Mouse (Mus musculus) heart, postnatal 0 days (tissue): ENCODE data around the gene Slc25a36. TPM values are rescaled to one million over a fixed set of nuclear protein-coding genes. Genes with fewer than 3 reads are reported as not detected.

Source experiments
- ATAC-seq: fragments of 200-750 bp; cut with Nextera tagmentation; 2 replicates; pipeline ENCODE4 v1.8.0; 2017; ENCODE audit warnings: low read depth, moderate number of reproducible peaks, moderate library complexity; ENCODE audit not compliant: insufficient read depth
- DNase-seq: peaks from one replicate; pipeline ENCODE4 v3.0.0-alpha.2; 2016; ENCODE audit warnings: low spot score
- H3K27ac ChIP-seq: fragments of 300-500 bp; sonication (generic); 2 replicates; pipeline ENCODE4 v1.5.1; 2014; ENCODE audit warnings: low read depth, mild to moderate bottlenecking
- H3K27me3 ChIP-seq: fragments of 300-500 bp; sonication (generic); 2 replicates; pipeline ENCODE4 v1.6.1; 2014; ENCODE audit warnings: low read length, mixed read lengths; ENCODE audit not compliant: control insufficient read depth, insufficient read depth
- H3K36me3 ChIP-seq: fragments of 300-500 bp; sonication (generic); replicated peaks from 2 replicates; pipeline ENCODE4 v1.6.1; 2014; ENCODE audit warnings: low read length, mixed read lengths; ENCODE audit not compliant: control insufficient read depth, insufficient read depth
- H3K4me1 ChIP-seq: fragments of 300-500 bp; sonication (generic); 2 replicates; pipeline ENCODE4 v1.6.1; 2014; ENCODE audit warnings: antibody characterized with exemption; ENCODE audit not compliant: control insufficient read depth, insufficient read depth
- H3K4me2 ChIP-seq: fragments of 300-500 bp; sonication (generic); 2 replicates; pipeline ENCODE4 v1.6.1; 2014; ENCODE audit warnings: low read depth, mild to moderate bottlenecking, low read length, moderate library complexity
- H3K4me3 ChIP-seq: fragments of 300-500 bp; sonication (generic); 2 replicates; pipeline ENCODE4 v1.5.1; 2014; ENCODE audit warnings: low read depth, low read length
- H3K9ac ChIP-seq: fragments of 300-500 bp; sonication (generic); replicated peaks from 2 replicates; pipeline ENCODE4 v1.6.1; 2014; ENCODE audit warnings: low read depth, low read length, mixed read lengths
- H3K9me3 ChIP-seq: fragments of 300-500 bp; sonication (generic); replicated peaks from 2 replicates; pipeline ENCODE4 v1.6.1; 2016; ENCODE audit warnings: low read length; ENCODE audit not compliant: control insufficient read depth
- CTCF ChIP-seq: IDR thresholded peaks from 2 replicates; pipeline ENCODE4 v1.5.1; 2016; ENCODE audit warnings: antibody characterized with exemption, control low read depth, low read depth
- EP300 ChIP-seq: IDR thresholded peaks from 2 replicates; pipeline ENCODE4 v1.6.1; 2016; ENCODE audit warnings: antibody characterized with exemption, low read depth
- WGBS: fragments of 180-500 bp; shearing (Covaris S2); extraction: QIAGEN DNeasy Blood & Tissue Kit; methylation state at CpG from one replicate; pipeline ENCODE4 v1.1.7; 2014; 5-methylcytosine and 5-hydroxymethylcytosine counted together
- polyA plus RNA-seq: library from polyadenylated mRNA; unstranded; fragments of >200 nt; fragmentation: Nextera tagmentation; extraction: Ambion mirVana; gene quantifications from 2 replicates; pipeline ENCODE4 v1.2.1, GENCODE M21; 2015
- total RNA-seq: library from RNA; depleted of rRNA; stranded (reverse); fragments of >200 nt; gene quantifications from 2 replicates; pipeline ENCODE4 v1.2.3, GENCODE M21; 2014; ENCODE audit warnings: low replicate concordance

The Slc25a36 gene
- total and polyA plus RNA-seq, 2 experiments from 2014 or later = 26.7 to 43.5 TPM

DNA sequence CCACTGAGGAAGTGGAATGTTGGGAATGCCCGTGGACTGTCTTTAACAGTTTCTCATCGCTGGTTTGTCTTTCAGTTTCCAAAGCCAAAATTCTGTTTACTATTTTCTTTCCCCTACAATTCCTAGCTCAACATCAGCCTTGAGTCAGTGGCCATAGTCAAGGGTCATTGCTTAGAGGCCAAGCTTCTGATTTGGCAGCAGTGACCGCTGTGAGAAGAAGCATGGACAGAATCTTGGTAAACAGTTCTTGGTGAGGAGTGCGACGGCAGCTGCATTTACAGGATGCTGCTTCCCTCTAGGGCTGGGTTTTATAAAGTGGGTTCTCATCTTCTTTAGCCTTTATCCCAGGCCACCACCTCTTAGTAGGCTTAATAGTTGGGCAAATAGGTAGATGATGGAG is 19.0 kb upstream of the Slc25a36 start:
- 87% methylated on average over 5 of the region's 5 CpGs for WGBS
- ATAC-seq (no peak), DNase-seq (no peak)
- H3K4me2 ChIP-seq = no peak overlapping the region
- H3K9ac ChIP-seq = no peak overlapping the region
- TF ChIP-seq EP300 = no peak
- TF ChIP-seq CTCF = no peak
- no peaks in the 10 kb centered on the region for H3K27me3 ChIP-seq
- H3K36me3 ChIP-seq = no peaks in the 10 kb centered on the region
- H3K4me3 ChIP-seq = no peak overlapping the region
- H3K9me3 ChIP-seq = no peaks in the 10 kb centered on the region
- no peak overlapping the region for H3K27ac ChIP-seq
- H3K4me1 ChIP-seq = no peaks in the 10 kb centered on the region

DNA sequence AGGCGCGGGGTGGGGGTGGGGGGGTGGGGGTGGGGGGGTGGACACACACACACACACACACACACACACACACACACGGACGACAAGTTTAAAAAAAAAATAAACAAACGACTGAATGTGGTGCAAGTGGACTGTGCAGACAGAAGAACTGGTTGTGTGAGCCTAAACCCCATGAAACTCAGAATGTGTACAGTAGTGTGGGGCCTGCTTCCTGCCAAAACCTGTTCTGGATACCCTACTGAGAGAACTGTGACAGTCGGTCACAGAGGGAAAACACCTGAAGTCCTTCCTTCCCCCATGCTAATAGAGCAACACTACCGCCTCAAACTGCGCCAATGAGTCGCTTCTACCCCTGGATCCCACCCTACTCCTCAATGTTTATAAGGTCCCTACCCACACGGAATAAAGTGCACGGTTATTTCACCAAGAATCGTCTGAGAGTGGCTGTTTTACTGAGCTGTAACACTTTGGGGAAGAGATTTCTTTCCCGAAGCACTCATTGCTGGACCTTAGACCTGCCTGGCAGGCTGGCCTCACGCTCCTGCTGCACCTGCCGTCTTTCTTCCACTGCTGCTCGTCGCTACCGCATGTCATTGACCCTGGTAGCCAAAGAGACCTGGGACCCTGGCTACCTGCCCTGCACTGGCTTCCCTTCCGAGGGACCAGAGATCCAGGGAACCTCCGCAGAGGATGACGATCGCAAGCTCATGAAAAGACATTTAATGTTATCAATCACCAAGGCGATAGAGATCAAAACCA is 13.2 kb upstream of the Slc25a36 start:
- Histone ChIP-seq H3K4me2 (no peak overlapping the region), H3K9me3 (no peaks in the 10 kb centered on the region), H3K27me3 (no peaks in the 10 kb centered on the region), H3K4me3 (no peak overlapping the region), H3K36me3 (no peaks in the 10 kb centered on the region), H3K4me1 (no peaks in the 10 kb centered on the region), H3K27ac (no peak overlapping the region), H3K9ac (no peak overlapping the region)
- ATAC-seq (no peak), DNase-seq (no peak)
- 64% methylated on average over 23 of the region's 23 CpGs for WGBS
- TF ChIP-seq CTCF (no peak), EP300 (no peak)

DNA sequence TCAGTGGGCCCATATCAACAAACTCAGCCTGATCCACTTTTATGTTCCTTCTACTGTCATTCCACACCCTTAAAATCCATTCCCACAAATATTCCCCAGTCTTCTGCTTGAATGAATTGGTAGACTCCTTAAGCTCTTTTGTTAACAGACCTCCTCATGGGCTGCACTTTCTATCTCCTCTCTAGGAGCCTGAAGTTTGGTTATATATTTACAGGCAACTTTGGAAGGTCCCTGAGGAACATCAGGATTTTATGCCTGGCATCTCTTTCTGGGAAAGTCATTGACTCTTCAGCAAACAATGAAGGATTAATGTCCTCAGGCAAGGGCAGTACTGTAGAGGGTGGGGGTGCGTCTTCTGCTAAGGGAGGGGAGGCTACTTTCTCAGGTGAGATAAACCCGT is 10.5 kb upstream of the Slc25a36 start:
- Histone ChIP-seq H3K27me3 (no peaks in the 10 kb centered on the region), H3K27ac (no peak overlapping the region), H3K9ac (no peak overlapping the region), H3K4me3 (no peak overlapping the region), H3K9me3 (no peaks in the 10 kb centered on the region), H3K36me3 (no peaks in the 10 kb centered on the region), H3K4me1 (no peaks in the 10 kb centered on the region), H3K4me2 (no peak overlapping the region)
- no peak for TF ChIP-seq EP300
- TF ChIP-seq CTCF = no peak
- ATAC-seq = no peak
- no peak for DNase-seq
- 78% methylated on average over 2 of the region's 2 CpGs for WGBS

DNA sequence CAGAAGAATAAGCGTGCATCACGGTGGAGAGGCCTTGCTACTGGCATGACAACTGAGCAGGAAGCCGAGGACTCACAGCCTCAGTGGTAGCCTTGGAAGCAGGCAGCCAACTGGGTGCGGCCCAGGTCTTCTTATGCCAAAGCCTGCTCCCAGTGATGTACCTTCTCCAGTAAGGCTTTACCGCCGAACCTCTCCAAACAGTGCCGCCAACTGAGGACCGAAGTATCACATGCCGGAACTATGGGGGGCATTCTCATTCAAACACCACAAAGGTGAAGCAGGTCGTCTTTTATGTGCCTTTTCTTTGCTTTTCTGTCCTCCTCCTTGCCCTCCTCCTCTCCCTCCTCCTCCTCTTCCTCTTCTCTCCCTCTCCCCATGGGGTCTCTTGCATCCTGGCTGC is 3.3 kb upstream of the Slc25a36 start:
- Histone ChIP-seq H3K9ac (no peak overlapping the region), H3K4me2 (no peak overlapping the region), H3K4me3 (no peak overlapping the region), H3K4me1 (peaks cover 12% of the 10 kb centered on the region; the same call in 1 of the 2 replicates), H3K27me3 (no peaks in the 10 kb centered on the region), H3K27ac (no peak overlapping the region), H3K9me3 (no peaks in the 10 kb centered on the region), H3K36me3 (no peaks in the 10 kb centered on the region)
- WGBS = 85% methylated on average over 10 of the region's 10 CpGs
- TF ChIP-seq CTCF (no peak), EP300 (no peak)
- DNase-seq (no peak), ATAC-seq (no peak)

DNA sequence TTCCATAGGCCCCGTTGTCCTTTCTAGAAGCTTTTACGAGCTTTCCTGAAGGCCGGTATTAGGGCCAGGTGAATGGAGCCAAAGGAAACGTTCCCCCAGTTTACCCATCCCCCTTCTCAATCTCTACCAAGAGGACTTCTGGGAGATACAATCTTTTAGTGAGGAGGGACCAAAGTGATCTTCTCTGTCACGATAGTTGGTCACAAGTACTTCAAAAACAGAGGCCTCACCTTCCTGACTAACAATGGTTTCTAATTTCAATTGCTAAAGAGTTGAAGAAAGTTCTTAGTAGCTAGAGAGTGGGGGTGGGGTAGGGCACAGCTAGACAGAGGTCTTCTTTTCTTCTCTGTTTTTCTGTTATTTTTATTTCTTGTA is 2.6 kb upstream of the Slc25a36 start:
- Histone ChIP-seq H3K27ac (peak overlapping the region; percentile 71), H3K9me3 (no peaks in the 10 kb centered on the region), H3K4me2 (peak overlapping the region; percentile 30), H3K4me3 (no peak overlapping the region), H3K9ac (no peak overlapping the region), H3K36me3 (no peaks in the 10 kb centered on the region), H3K4me1 (peaks cover 18% of the 10 kb centered on the region), H3K27me3 (no peaks in the 10 kb centered on the region)
- no peak for ATAC-seq
- DNase-seq = no peak
- WGBS = 5% methylated on average over 5 of the region's 5 CpGs
- TF ChIP-seq CTCF (no peak), EP300 (no peak)
